Mouse (Mus musculus): Measurements from ENCODE around the gene Slf2. TPM values are rescaled to one million over a fixed set of nuclear protein-coding genes. Genes with fewer than 3 reads are reported as not detected.
A peak's percentile ranks its signal among the peaks of the same experiment; 100 is the strongest.

Slf2 gene
- total RNA-seq, 4 experiments from 2014 or later, result 35.1 to 40.0 (median 37.9) TPM

- DNase-seq (ENCODE audit: low spot score in 2 of 2), result no peak
Measured at GRCm38 (mm10) chr19:45030111-45030510, 99.2 kb downstream of the Slf2 start.

DNA sequence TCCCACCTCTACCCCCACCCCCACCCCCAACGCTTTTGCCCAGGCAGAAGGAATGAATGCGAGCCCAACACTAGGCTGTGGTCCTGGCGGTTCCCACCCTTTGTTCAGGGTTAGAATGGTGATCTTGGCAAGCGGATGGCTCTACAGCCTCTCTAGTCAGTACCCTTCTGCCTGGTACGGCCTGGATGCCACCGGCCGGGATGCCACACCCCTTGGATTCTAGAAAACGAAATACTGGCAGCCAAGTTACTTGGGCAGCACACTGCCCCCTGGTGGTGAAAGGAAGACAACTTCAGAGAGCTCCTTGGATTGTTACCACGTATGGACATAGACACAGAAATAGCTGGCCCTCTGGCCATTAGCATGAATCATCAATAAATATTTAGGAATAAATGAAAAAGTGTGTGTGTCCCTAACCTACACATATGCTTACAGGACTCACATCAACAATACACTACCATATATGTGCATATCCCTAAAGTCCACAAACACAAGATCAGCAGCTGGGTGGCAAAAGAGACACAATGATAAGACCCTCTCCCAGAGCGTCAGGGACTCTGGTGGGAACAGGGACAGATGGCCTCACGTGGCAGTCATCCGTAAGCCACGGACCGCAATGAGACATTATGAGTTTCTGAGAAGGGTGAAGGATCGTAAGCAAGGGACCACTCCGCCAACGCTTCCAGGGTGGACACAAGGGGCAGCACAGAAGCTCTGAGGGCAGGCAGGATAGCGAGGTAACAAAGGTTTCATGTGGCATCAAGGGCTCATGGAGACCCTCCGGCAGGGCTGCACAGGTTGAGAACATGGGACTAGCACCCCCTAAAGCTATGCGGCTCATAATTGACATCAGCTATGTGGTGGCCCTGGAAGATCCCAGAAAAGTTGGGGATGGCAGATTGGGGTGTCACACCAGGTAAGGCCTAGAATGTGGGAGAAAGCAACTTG lies 100.1 kb downstream of the Slf2 start:
- peak in 1 of 2 experiments; percentile 79 for DNase-seq (ENCODE audit: low spot score in 2 of 2)

DNA sequence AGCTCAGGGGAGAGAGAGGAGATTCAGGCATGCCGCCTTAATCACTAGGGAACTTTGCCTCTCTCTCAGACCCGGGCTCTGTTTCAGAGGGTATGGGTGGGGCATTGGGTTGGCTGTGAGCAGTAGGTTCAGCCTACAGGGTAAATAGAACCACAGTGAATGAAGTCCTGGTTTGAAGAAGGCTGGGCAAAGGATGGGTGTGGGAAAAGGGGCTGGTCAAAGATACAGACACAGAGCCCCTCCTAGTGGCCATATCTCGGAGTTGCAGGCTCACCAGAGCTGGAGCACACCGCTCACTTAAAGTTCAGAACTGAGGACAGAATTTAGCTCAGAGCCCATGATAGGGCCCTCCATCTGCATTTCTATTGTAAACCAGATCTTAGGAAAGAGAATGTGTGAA lies 100.8 kb downstream of the Slf2 start:
- DNase-seq (ENCODE audit: low spot score in 2 of 2), result no peak

Other genes starting within 250 kb of the Slf2 start
- under 1 TPM in 3 of 4 experiments, not detected in 1; 0.11 to 0.37 (median 0.37) TPM for gene Pax2, start 175.1 kb upstream of the Slf2 start, total RNA-seq (2022)
- gene Sema4g, start 58.0 kb downstream of the Slf2 start, total RNA-seq (2022), result 10 to 100 TPM; 16.9 to 22.5 (median 20.0) TPM
- 10 to 100 TPM; 13.2 to 15.1 (median 14.2) TPM for gene Twnk, start 74.5 kb downstream of the Slf2 start, total RNA-seq (2022)
- 10 to 100 TPM; 37.3 to 43.8 (median 39.8) TPM for gene Mrpl43, start 75.3 kb downstream of the Slf2 start, total RNA-seq (2022)
- 10 to 100 TPM; 40.8 to 44.6 (median 43.3) TPM for gene Lzts2, start 83.3 kb downstream of the Slf2 start, total RNA-seq (2022)
- gene Pdzd7, start 114.6 kb downstream of the Slf2 start, total RNA-seq (2022), result 1 to 10 TPM; 5.5 to 6.2 (median 5.7) TPM
- gene Sfxn3, start 116.4 kb downstream of the Slf2 start, total RNA-seq (2022), result 100 to 1,000 TPM; 111 to 132 (median 121) TPM
- 1 to 10 TPM; 5.1 to 7.0 (median 5.7) TPM for gene Kazald1, start 144.1 kb downstream of the Slf2 start, total RNA-seq (2022)
- not detected for gene Tlx1, start 219.5 kb downstream of the Slf2 start, total RNA-seq (2022)

Measured in left cerebral cortex, adult 8-10 months (tissue).